Mouse (Mus musculus): ENCODE data around the gene Gon4l.

Gon4l gene

GRCm38 (mm10) chr3:88912585-88912984 is 77.6 kb downstream of the Gon4l start:
- no peak for DNase-seq (ENCODE audit: low spot score)

- DNase-seq (ENCODE audit: low spot score), result peak; percentile 93
Measured at GRCm38 (mm10) chr3:88913511-88914383, 78.7 kb downstream of the Gon4l start, which contains the start of gene Msto1. Gene Msto1 (minus strand): TSS chr3:88913999.

- DNase-seq (ENCODE audit: low spot score), result no peak
Measured at GRCm38 (mm10) chr3:88914384-88914810, 79.4 kb downstream of the Gon4l start.

- no peak for DNase-seq (ENCODE audit: low spot score)
Measured at GRCm38 (mm10) chr3:88918981-88919380, 84.0 kb downstream of the Gon4l start.

DNA sequence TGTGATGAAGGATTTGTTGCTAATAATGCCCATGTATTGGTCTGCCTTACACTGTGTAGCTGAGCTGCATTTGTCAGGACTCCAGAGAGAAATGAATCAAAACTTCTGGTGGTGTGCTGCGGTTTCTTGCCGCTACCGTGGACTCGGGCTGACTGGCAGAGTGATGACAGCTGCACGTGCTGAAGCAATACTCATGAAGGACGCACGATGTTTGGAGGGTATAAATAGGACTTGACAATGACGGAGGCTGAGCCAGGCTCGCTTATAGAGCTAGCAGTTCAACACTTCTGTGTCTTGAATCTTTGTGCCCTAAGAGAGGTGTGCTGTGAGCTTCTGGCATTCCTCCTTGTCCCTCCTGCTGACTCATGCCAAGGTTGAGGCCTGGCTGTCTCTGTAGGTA is 86.4 kb downstream of the Gon4l start:
- DNase-seq (ENCODE audit: low spot score), result no peak

- DNase-seq (ENCODE audit: low spot score), result no peak
Measured at GRCm38 (mm10) chr3:88923989-88924591, 89.1 kb downstream of the Gon4l start.

DNA sequence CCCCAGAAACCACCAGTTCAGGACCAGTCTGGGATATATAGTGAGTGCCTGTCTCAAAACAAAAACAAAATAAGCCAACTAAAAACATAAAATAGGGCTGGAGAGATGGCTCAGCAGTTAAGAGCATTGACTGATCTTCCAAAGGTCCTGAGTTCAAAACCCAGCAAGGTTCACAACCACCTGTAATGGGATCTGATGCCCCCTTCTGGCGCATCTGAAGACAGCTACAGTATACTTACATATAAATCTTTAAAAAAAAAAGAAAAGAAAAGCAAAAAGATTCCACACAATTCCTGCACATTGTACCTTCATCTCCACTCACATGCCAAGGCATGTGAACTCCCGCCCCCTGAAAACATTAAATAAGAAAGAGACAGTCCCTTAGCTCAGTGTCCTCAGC is 90.6 kb downstream of the Gon4l start:
- no peak for DNase-seq (ENCODE audit: low spot score)

DNA sequence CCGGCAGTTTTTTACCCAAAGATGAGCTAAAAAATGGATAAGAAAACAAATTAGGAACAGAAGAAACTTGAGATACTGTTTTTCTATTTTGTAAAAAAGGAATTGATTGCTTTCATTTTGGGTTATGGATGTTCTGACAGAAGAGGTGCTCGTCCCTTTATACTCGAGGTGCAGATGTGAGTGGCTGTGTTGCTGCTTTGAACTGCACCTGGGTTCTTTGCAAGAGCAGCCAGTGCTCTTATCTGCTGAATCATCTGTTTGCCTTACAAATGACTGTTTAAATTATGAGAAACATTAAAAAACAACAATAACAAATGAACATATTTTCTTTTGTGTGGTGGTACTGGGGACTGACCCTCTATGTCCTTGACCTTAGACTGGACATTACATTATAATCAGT is 94.5 kb downstream of the Gon4l start:
- no peak for DNase-seq (ENCODE audit: low spot score)

DNA sequence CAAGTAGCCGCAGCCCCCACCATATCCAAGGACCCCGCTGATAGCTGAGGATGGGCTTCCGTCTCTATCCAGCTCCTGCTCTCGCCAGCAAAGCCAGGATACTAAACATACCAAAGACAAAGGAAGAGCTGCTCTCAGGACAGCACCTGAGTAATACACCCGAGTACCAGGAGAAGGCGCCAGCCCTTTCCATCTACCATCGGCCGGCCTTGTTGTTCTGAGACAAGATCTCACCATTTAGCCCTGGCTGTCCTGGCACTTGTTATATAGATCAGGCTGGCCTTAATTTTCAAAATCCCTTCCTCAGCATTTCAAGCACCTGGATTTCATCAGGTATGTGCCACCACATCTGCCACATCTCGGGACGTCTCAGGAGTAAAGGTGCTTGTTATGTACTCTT is 104.0 kb downstream of the Gon4l start:
- no peak for DNase-seq (ENCODE audit: low spot score)

DNA sequence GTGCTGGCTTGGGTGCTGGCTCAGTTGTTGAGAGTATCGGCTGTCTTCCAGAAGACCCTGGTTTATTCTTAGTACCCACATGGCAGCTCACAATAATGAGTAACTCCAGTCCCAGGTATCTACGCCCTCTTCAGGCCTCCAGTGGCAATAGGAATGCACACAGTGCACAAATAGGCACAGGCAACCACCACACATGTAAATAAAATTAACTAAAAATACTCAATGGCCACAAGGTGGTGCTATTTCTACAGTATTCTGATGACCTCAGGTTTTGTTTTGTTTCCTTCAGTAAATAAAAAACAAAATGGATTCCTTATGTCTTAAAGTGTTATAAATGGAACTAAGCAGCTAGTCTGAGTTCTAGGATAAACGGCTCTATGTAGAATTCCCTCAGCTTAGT is 104.7 kb downstream of the Gon4l start:
- no peak for DNase-seq (ENCODE audit: low spot score)

DNA sequence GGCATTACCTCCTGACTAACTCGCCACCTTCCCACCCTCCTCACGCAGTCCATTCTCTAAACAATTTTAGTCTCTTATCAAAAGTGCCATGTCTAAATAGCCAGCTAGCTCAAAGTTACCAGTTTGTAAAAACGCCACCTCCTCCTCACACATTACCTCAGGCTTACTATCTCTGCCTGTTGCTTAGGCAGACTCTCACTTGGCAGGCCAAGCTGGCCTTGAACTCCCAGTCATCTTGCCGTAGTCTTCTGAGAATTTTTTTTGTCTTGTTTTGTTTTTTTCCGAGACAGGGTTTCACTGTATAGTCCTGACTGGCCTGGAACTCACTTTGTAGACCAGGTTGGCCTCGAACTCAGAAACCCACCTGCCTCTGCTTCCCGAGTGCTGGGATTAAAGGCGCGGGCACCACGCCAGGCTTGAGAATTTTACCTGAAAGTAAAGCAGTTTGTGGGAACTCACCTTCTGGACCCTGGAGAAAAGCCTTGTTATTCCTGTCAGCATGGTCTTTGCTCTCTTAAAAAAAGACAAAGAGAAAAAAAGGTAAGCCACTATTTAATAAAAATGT is 107.4 kb downstream of the Gon4l start:
- DNase-seq (ENCODE audit: low spot score), result no peak

DNA sequence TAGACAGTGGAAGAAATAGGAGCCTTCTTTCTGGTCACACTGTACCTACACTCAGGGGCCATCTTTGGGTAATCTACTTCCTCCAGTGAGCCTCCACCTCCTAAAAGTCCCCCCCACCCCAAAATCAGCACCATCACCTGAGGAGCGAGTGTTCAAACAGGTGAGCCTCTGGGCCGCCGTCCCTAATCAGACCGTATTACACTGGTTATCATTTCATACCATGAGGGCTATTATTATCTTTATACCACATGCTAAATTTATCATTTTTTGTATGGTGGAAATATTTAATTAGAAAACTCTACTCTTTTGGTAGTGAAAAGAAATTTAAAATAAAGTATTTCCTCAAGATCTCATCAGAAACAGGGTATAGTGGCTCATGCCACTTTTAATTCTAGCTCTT is 109.1 kb downstream of the Gon4l start:
- no peak for DNase-seq (ENCODE audit: low spot score)

DNA sequence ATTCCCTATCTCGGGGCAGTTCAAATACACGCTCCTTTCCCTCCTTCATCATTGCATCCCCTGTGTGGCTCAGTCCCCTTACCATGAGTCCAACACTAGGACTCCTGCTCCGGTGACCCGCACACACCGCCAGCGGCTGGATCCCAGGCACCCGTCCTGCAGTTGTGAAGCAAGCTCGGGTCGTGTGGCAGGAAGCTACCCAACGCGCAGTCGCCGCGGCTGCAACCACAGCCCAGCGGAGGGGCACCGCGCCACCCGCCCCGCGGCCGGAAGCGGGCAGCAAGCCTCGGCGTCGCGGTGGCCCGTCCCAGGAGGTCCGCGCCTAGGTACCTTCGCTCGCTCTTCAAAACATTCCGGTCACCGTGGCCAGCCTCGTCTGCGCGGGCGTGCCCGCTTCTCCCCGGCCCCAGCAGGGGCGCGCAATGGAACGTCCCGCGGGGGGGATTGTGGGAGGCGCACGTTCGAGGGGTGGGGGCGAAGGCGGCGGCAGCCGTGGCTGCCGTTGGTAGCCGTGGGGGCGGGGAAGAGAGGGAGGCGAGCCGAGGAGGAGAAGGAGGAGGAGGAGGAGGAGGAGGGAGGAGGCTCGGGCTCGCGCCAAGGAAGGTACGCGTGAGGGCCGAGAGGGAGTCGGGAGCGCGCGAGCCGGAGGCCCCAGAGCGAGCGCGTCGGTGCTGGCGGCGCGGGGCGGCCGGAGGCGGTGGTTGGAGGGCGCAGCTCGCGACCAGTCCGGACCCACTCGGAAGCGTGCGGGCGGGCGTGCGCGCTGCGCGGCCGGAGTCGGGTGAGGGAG is 115.0 kb downstream of the Gon4l start:
- peak; percentile 85 for DNase-seq (ENCODE audit: low spot score)

GRCm38 (mm10) chr3:88950576-88951326 is 115.7 kb downstream of the Gon4l start, which contains the start of the genes Ash1l and Dap3:
Gene Ash1l (plus strand): TSS chr3:88950622.
Gene Dap3 (minus strand): TSS chr3:88951181.
- DNase-seq (ENCODE audit: low spot score), result peak; percentile 71

DNA sequence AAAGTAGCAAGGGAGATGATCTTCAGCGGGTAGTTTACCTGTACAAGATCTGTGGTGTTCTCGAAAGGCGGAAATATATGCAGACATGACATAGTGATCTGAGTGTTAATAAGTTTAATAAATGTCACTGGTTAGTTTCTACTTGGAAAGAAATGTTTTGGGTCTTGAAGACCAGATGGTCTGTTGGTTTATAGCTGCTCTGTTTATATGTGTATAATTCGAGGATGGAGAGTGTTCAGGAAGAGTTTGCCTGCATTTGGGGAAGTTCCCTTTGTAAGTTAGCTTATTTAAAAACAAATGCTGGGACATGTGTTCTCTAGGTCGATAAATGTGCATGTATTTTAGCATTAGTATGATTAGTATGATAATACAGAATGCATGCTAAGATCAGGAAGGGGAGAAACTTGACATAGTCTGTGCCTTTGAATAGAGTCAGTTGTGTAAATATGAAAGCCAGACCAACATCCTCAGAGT is 116.3 kb downstream of the Gon4l start:
- DNase-seq (ENCODE audit: low spot score), result no peak

DNA sequence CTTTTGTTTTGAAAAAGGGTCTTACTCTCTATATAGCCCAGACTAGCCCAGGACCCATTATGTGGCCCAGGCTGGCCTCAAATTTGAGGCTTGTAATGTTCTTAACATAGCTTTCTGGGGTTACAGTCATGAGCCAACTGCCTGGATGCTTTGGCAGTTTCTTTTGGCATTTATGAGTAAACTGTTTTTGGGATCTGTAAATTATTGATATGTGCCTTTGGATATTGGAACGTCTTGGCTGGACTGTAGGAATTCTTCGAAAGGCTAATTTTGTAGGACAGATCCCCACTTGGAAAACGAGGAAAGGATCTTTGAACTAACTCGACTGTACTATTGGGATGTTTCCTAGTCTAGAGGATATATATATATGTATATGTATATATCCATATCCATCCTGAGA is 118.2 kb downstream of the Gon4l start:
- DNase-seq (ENCODE audit: low spot score), result no peak

DNA sequence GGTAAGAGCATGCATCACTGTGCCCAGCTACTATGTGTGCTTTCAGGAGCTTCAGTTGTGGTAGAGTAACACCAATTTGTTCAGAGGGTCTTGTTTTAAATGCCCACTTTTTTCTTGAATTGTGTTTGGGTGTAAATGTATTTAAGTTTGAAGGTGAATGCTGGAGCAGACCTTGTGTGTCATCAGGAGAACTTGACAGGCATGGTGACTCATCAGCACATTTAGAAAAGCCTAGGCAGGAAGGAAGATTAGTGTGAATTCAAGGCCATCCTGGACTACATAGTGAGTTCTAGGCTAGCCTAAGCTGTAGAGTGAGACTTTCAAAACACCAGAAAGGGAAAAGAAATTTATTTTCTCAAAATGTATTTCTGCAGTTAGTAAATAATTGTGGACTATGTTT is 118.7 kb downstream of the Gon4l start:
- DNase-seq (ENCODE audit: low spot score), result no peak

Measured in layer of hippocampus, adult 11-12 months (tissue).